ENCODE assay signal across 8 mouse cellular contexts in genomic region chr3:121736025-121736744, GRCm38 (mm10). TPM values are rescaled to one million over a fixed set of nuclear protein-coding genes. Genes with fewer than 3 reads are reported as not detected.
DNase-seq lines count a peak whose midpoint lies in the region; ATAC-seq and TF ChIP-seq lines count a peak whose summit lies in the region.

No protein-coding gene starts in this region.

- TF ChIP-seq CTCF in hindbrain, postnatal 0 days (IDR thresholded peaks at IDR 0.05; ENCODE audit: low read depth), result peak; percentile 90

- WGBS in hindbrain, postnatal 0 days, result 16% methylated on average over 18 of the region's 18 CpGs

- no peaks in the 10 kb centered on the region for H3K4me1 ChIP-seq in hindbrain, postnatal 0 days (ENCODE audit: insufficient read depth, low read length)

- H3K4me2 ChIP-seq in hindbrain, postnatal 0 days (ENCODE audit: low read depth, low read length), result no peak overlapping the region; the same call in 1 of the 2 replicates

- H3K9ac ChIP-seq in hindbrain, postnatal 0 days (replicated peaks; ENCODE audit: low read length), result no peak overlapping the region

- H3K9me3 ChIP-seq in hindbrain, postnatal 0 days (ENCODE audit: low read length), result no peaks in the 10 kb centered on the region

- H3K27me3 ChIP-seq in hindbrain, postnatal 0 days (ENCODE audit: insufficient read depth, low read length), result no peaks in the 10 kb centered on the region

- peak; percentile 73 for ATAC-seq in common myeloid progenitor, adult 5-6 weeks (replicated peaks; ENCODE audit: low read depth, poor library complexity, severe bottlenecking)
- ATAC-seq in hindbrain, postnatal 0 days, result peak; percentile 91
- ATAC-seq in megakaryocyte, adult 5-6 weeks (ENCODE audit: poor library complexity, severe bottlenecking), result peak; percentile 62

- no peak overlapping the region for H3K4me3 ChIP-seq in hindbrain, postnatal 0 days (ENCODE audit: low read length)

- DNase-seq in ZHBTc4 (ENCODE audit: low read depth, low spot score), result peak; percentile 89
- DNase-seq in gastrocnemius, postnatal 10 days, result peak; percentile 83
- DNase-seq in hindbrain, postnatal 0 days (ENCODE audit: low spot score), result peak; percentile 90
- DNase-seq in left cerebral cortex, adult 18-20 months (ENCODE audit: low spot score in 2 of 2), result peak; percentile 82 to 85
- peak; percentile 89 to 92 for DNase-seq in right cerebral cortex, adult 2 months (ENCODE audit: low spot score in 2 of 2)
- peak; percentile 83 for DNase-seq in urinary bladder, postnatal 14 days (ENCODE audit: low spot score)

- H3K36me3 ChIP-seq in hindbrain, postnatal 0 days (ENCODE audit: insufficient read depth, low read length), result peaks cover 12% of the 10 kb centered on the region; the same call in 1 of the 2 replicates

- H3K27ac ChIP-seq in hindbrain, postnatal 0 days, result peak overlapping the region; percentile 46

RNA-seq across cellular contexts. Expression of gene F3, which starts 12.8 kb away (rescaled TPM):
- 1.5 TPM in 1 of 2 replicates, not detected in the other for total RNA-seq in common myeloid progenitor, adult 5-6 weeks (2017)
- 1 to 10 TPM; 6.0 to 6.7 TPM for total RNA-seq in gastrocnemius, postnatal 10 days (2021)
- total RNA-seq in hindbrain, postnatal 0 days (2014; rRNA removed), result 12.0 and 16.1 TPM in 2 replicates
- 15.2 and 18.9 TPM in 2 replicates for polyA plus RNA-seq in hindbrain, postnatal 0 days (2015; fragmentation: Nextera tagmentation; extraction: Ambion mirVana)
- 10 to 100 TPM; 45.7 to 48.8 TPM for total RNA-seq in left cerebral cortex, adult 18-20 months (2021)
- total RNA-seq in megakaryocyte, adult 5-6 weeks (2015), result 0.89 TPM in 1 of 2 replicates, not detected in the other
- total RNA-seq in megakaryocyte, adult 5-6 weeks (2017), result 2.6 TPM in 1 of 2 replicates, not detected in the other
